Mouse (Mus musculus): Measurements from ENCODE around the gene Ccnyl1. TPM values are rescaled to one million over a fixed set of nuclear protein-coding genes. Genes with fewer than 3 reads are reported as not detected.

Gene Ccnyl1
- polyA plus RNA-seq, 1 experiment from 2014 or later: 24.6 TPM

- POLR2A ChIA-PET: interaction anchor here (0.6 to 1.6 kb wide), 8 partner anchors 50 to 247 kb away, joined by 3 to 6 read pairs (median 3); no protein-coding TSS in a partner anchor
- in situ Hi-C loops (cut with MboI; ENCODE audit: low pct_unique_long_range_greater_than_20kb): no loop called here
- CTCF ChIA-PET: interaction anchor here (0.9 to 2.0 kb wide), 4 partner anchors 12 to 185 kb away, joined by 3 to 10 read pairs (median 6); no protein-coding TSS in a partner anchor
These were observed 46.6 kb downstream of the Ccnyl1 start for GRCm38 (mm10) chr1:64736681-64737501.

GRCm38 (mm10) chr1:64737502-64738179, 47.4 kb downstream of the Ccnyl1 start, which contains the start of gene Fzd5:
Fzd5 (minus strand) TSS chr1:64737751.
- DNase-seq (ENCODE audit: low read depth, low spot score) (peak; percentile 70), ATAC-seq (peak; percentile 89)
- in situ Hi-C loops (cut with MboI; ENCODE audit: low pct_unique_long_range_greater_than_20kb): no loop called here
- ChIA-PET POLR2A (interaction anchor here (0.6 to 1.6 kb wide), 7 partner anchors 49 to 241 kb away, joined by 3 to 6 read pairs (median 3); no protein-coding TSS in a partner anchor), CTCF (interaction anchor here (0.9 to 2.0 kb wide), 7 partner anchors 11 to 184 kb away, joined by 3 to 10 read pairs (median 3); no protein-coding TSS in a partner anchor)
- H3K27me3 ChIP-seq: no peaks in the 10 kb centered on the region
- TF ChIP-seq CTCF (IDR thresholded peaks at IDR 0.05): no peak

More at GRCm38 (mm10) chr1:64736681-64737501, 46.6 kb downstream of the Ccnyl1 start:
- DNase-seq (ENCODE audit: low read depth, low spot score): no peak
- ATAC-seq: peak; percentile 10
- no peak for TF ChIP-seq CTCF (IDR thresholded peaks at IDR 0.05)
- H3K27me3 ChIP-seq: no peaks in the 10 kb centered on the region

GRCm38 (mm10) chr1:64738180-64738555, 47.9 kb downstream of the Ccnyl1 start:
- no peaks in the 10 kb centered on the region for H3K27me3 ChIP-seq
- in situ Hi-C loops (cut with MboI; ENCODE audit: low pct_unique_long_range_greater_than_20kb): no loop called here
- CTCF ChIA-PET: interaction anchor here (0.9 to 2.0 kb wide), 8 partner anchors 11 to 184 kb away, joined by 3 to 10 read pairs (median 3); no protein-coding TSS in a partner anchor
- peak; percentile 7 for ATAC-seq
- no peak for TF ChIP-seq CTCF (IDR thresholded peaks at IDR 0.05)
- no peak for DNase-seq (ENCODE audit: low read depth, low spot score)
- POLR2A ChIA-PET: interaction anchor here (1.0 to 1.6 kb wide), 3 partner anchors 10 to 241 kb away, joined by 3 to 6 read pairs (median 3); no protein-coding TSS in a partner anchor

GRCm38 (mm10) chr1:64738661-64739082, 48.4 kb downstream of the Ccnyl1 start:
- no peak for DNase-seq (ENCODE audit: low read depth, low spot score)
- H3K27me3 ChIP-seq: no peaks in the 10 kb centered on the region
- POLR2A ChIA-PET: interaction anchor here (0.7 to 1.6 kb wide), 3 partner anchors 10 to 126 kb away, joined by 3 to 6 read pairs (median 4); no protein-coding TSS in a partner anchor
- CTCF ChIA-PET: interaction anchor here (1.2 to 2.0 kb wide), 6 partner anchors 18 to 183 kb away, joined by 3 to 10 read pairs (median 4); no protein-coding TSS in a partner anchor
- no peak for ATAC-seq
- TF ChIP-seq CTCF (IDR thresholded peaks at IDR 0.05): no peak
- in situ Hi-C loops (cut with MboI; ENCODE audit: low pct_unique_long_range_greater_than_20kb): no loop called here

- ChIA-PET CTCF (interaction anchor here (1.0 to 1.9 kb wide), 4 partner anchors 13 to 93 kb away, joined by 3 to 4 read pairs (median 4); no protein-coding TSS in a partner anchor), POLR2A (no interaction called here)
- no peaks in the 10 kb centered on the region for H3K27me3 ChIP-seq
- no peak for ATAC-seq
- no peak for DNase-seq (ENCODE audit: low read depth, low spot score)
- in situ Hi-C loops (cut with MboI; ENCODE audit: low pct_unique_long_range_greater_than_20kb): no loop called here
- no peak for TF ChIP-seq CTCF (IDR thresholded peaks at IDR 0.05)
These were observed 52.6 kb downstream of the Ccnyl1 start for GRCm38 (mm10) chr1:64742741-64743408.

GRCm38 (mm10) chr1:64744616-64745015, 54.4 kb downstream of the Ccnyl1 start:
- no peak for TF ChIP-seq CTCF (IDR thresholded peaks at IDR 0.05)
- in situ Hi-C loops (cut with MboI; ENCODE audit: low pct_unique_long_range_greater_than_20kb): loop anchor here (5.0 kb wide), 1 partner anchor 43 kb away; no protein-coding TSS in a partner anchor
- no peaks in the 10 kb centered on the region for H3K27me3 ChIP-seq
- ChIA-PET POLR2A (no interaction called here), CTCF (no interaction called here)
- ATAC-seq (no peak), DNase-seq (ENCODE audit: low read depth, low spot score) (no peak)

GRCm38 (mm10) chr1:64753109-64753508, 62.9 kb downstream of the Ccnyl1 start:
- CTCF ChIA-PET: interaction anchor here (1.6 kb wide), 1 partner anchor 11 kb away, joined by 5 read pairs; no protein-coding TSS in a partner anchor
- DNase-seq (ENCODE audit: low read depth, low spot score): no peak
- POLR2A ChIA-PET: interaction anchor here (0.6 kb wide), 1 partner anchor 43 kb away, joined by 3 read pairs; no protein-coding TSS in a partner anchor
- no peak for ATAC-seq
- no peaks in the 10 kb centered on the region for H3K27me3 ChIP-seq
- TF ChIP-seq CTCF (IDR thresholded peaks at IDR 0.05): no peak
- in situ Hi-C loops (cut with MboI; ENCODE audit: low pct_unique_long_range_greater_than_20kb): no loop called here

- no peak for TF ChIP-seq CTCF (IDR thresholded peaks at IDR 0.05)
- in situ Hi-C loops (cut with MboI; ENCODE audit: low pct_unique_long_range_greater_than_20kb): no loop called here
- DNase-seq (ENCODE audit: low read depth, low spot score) (no peak), ATAC-seq (no peak)
- POLR2A ChIA-PET: no interaction called here
- no peaks in the 10 kb centered on the region for H3K27me3 ChIP-seq
- CTCF ChIA-PET: interaction anchor here (1.4 kb wide), 1 partner anchor 28 kb away, joined by 4 read pairs; no protein-coding TSS in a partner anchor
These were observed 63.4 kb downstream of the Ccnyl1 start for GRCm38 (mm10) chr1:64753668-64754067.

GRCm38 (mm10) chr1:64754658-64755057, 64.4 kb downstream of the Ccnyl1 start:
- DNase-seq (ENCODE audit: low read depth, low spot score) (no peak), ATAC-seq (no peak)
- in situ Hi-C loops (cut with MboI; ENCODE audit: low pct_unique_long_range_greater_than_20kb): no loop called here
- ChIA-PET CTCF (interaction anchor here (1.4 kb wide), 1 partner anchor 29 kb away, joined by 4 read pairs; no protein-coding TSS in a partner anchor), POLR2A (no interaction called here)
- H3K27me3 ChIP-seq: no peaks in the 10 kb centered on the region
- no peak for TF ChIP-seq CTCF (IDR thresholded peaks at IDR 0.05)
